Mouse (Mus musculus) liver, embryonic 14.5 days (tissue): ENCODE data around the gene F11r.

Source experiments
- CTCF ChIP-seq: IDR thresholded peaks from 2 replicates; pipeline ENCODE4 v1.5.1; 2016; ENCODE audit warnings: antibody characterized with exemption, low read depth, control low read depth
- EP300 ChIP-seq: IDR thresholded peaks from 2 replicates; pipeline ENCODE4 v1.6.1; 2016; ENCODE audit warnings: antibody characterized with exemption, low read depth

DNA sequence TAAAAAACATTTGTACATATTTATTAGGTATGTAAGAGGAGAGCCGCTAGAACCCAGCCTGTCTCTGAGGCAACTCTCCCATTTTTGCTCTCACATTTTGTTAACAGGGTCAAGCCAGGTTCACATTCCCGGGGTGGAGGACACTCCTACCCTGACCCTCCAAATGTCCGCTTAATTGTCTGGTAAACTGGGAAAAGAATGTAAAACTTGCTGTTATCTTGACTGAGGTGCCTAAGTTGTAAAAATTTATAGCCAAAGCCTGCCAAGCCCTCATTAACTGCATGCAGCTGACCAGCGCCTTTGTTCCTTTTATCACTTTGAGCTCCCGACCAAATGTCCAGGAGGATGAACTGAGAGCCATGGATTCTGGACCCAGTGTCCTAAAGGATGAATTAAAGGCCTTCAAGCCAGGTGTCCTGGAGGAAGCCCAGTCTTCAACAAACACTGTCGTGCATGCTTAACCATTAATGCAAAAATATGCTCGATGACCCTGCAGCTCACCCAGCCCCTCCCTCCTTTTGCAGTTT lies 2.0 kb upstream of the F11r start:
- no peak for TF ChIP-seq CTCF
- TF ChIP-seq EP300, result no peak
